Mouse (Mus musculus) kidney, adult 10 weeks (tissue): ENCODE results near the gene Wdr60. TPM values are rescaled to one million over a fixed set of nuclear protein-coding genes. Genes with fewer than 3 reads are reported as not detected.

Source experiments
- polyA plus RNA-seq: library from polyadenylated mRNA; stranded (reverse); fragments of 350-450 nt; fragmentation: Illumina TruSeq; extraction: RNeasy Lipid Tissue Mini Kit (QIAGEN cat#74804); gene quantifications from one replicate; pipeline ENCODE4 v1.2.3, GENCODE M21; 2014; ENCODE audit warnings: low read depth, low replicate concordance

Wdr60 gene
- polyA plus RNA-seq: 9.6 TPM

GRCm38 (mm10) chr12:116262555-116263341 lies at the start of gene Wdr60:
Gene Wdr60 (minus strand): TSS chr12:116263022.

GRCm38 (mm10) chr12:116280653-116281364 lies 18.0 kb upstream of the Wdr60 start, which contains the start of gene Esyt2:
Gene Esyt2 (plus strand): TSS chr12:116281196.

DNA sequence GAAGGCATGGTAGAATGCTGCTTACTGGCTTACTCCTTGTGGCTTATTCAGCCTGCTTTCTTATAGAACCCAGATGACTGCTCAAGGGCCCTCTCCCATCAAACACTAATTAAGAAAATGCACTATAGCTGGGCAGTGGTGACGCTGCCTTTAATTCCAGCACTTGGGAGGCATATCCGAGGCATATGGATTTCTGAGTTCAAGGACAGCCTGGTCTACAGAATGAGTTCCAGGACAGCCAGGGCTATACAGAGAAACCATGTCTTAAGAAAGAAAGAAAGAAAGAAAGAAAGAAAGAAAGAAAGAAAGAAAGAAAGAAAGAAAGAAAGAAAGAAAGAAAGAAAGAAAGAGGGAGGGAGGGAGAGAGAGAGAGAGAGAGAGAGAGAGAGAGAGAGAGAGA lies 12.3 kb upstream of the Wdr60 start, which contains the start of gene Gm11027:
Gene Gm11027, plus strand, starts transcription at position 301 of the 400 bp plus-strand sequence.

Other genes starting within 250 kb of the Wdr60 start
- gene Zfp386, start 215.3 kb downstream of the Wdr60 start, polyA plus RNA-seq: 98.3 TPM
- 0.12 TPM for gene Vipr2, start 185.3 kb downstream of the Wdr60 start, polyA plus RNA-seq
- not detected for gene Gm11027, start 12.4 kb upstream of the Wdr60 start, polyA plus RNA-seq
- 74.3 TPM for gene Esyt2, start 18.2 kb upstream of the Wdr60 start, polyA plus RNA-seq
- 6.5 TPM for gene Ncapg2, start 142.4 kb upstream of the Wdr60 start, polyA plus RNA-seq
- not detected for gene Ptprn2, start 222.7 kb upstream of the Wdr60 start, polyA plus RNA-seq